Mouse (Mus musculus): ENCODE data around the gene Cbfa2t3.

The Cbfa2t3 gene

GRCm38 (mm10) chr8:122699005-122699492 is at the start of gene Cbfa2t3:
TSS of gene Cbfa2t3 (minus strand) at chr8:122699109.
- peak; percentile 44 to 59 for DNase-seq

GRCm38 (mm10) chr8:122747825-122748224 is 48.9 kb upstream of the Cbfa2t3 start:
- DNase-seq = no peak

- no peak for DNase-seq
Observed at GRCm38 (mm10) chr8:122746439-122746838, 47.5 kb upstream of the Cbfa2t3 start.

- peak; percentile 48 to 53 for DNase-seq
Observed at GRCm38 (mm10) chr8:122745750-122746275, 46.9 kb upstream of the Cbfa2t3 start.

- peak; percentile 85 to 90 for DNase-seq
Observed at GRCm38 (mm10) chr8:122745022-122745749, 46.3 kb upstream of the Cbfa2t3 start.

- no peak for DNase-seq
Observed at GRCm38 (mm10) chr8:122742471-122742870, 43.6 kb upstream of the Cbfa2t3 start.

- peak; percentile 69 to 75 for DNase-seq
Observed at GRCm38 (mm10) chr8:122739102-122739725, 40.3 kb upstream of the Cbfa2t3 start.

GRCm38 (mm10) chr8:122737886-122738285 is 39.0 kb upstream of the Cbfa2t3 start:
- no peak for DNase-seq

GRCm38 (mm10) chr8:122737071-122737470 is 38.2 kb upstream of the Cbfa2t3 start:
- DNase-seq = no peak

- DNase-seq = no peak
Observed at GRCm38 (mm10) chr8:122736623-122737022, 37.7 kb upstream of the Cbfa2t3 start.

- peak; percentile 55 to 56 for DNase-seq
Observed at GRCm38 (mm10) chr8:122735542-122736473, 36.9 kb upstream of the Cbfa2t3 start.

- DNase-seq = no peak
Observed at GRCm38 (mm10) chr8:122735110-122735509, 36.2 kb upstream of the Cbfa2t3 start.

GRCm38 (mm10) chr8:122728630-122729029 is 29.7 kb upstream of the Cbfa2t3 start:
- DNase-seq = no peak

GRCm38 (mm10) chr8:122727412-122727811 is 28.5 kb upstream of the Cbfa2t3 start:
- DNase-seq = no peak

- DNase-seq = no peak
Observed at GRCm38 (mm10) chr8:122726789-122727188, 27.9 kb upstream of the Cbfa2t3 start.

GRCm38 (mm10) chr8:122725187-122725586 is 26.3 kb upstream of the Cbfa2t3 start:
- no peak for DNase-seq

GRCm38 (mm10) chr8:122720811-122721640 is 22.1 kb upstream of the Cbfa2t3 start:
- DNase-seq = peak; percentile 75 to 85

- peak; percentile 55 to 58 for DNase-seq
Observed at GRCm38 (mm10) chr8:122720070-122720729, 21.3 kb upstream of the Cbfa2t3 start.

- peak in 1 of 2 experiments; percentile 35 for DNase-seq
Observed at GRCm38 (mm10) chr8:122719500-122720065, 20.7 kb upstream of the Cbfa2t3 start.

- DNase-seq = no peak
Observed at GRCm38 (mm10) chr8:122718711-122719499, 20.0 kb upstream of the Cbfa2t3 start.

Measured in cerebellum, postnatal 10 days (tissue).